Mouse (Mus musculus): ENCODE results near the gene Vsnl1. TPM values are rescaled to one million over a fixed set of nuclear protein-coding genes. Genes with fewer than 3 reads are reported as not detected.

The Vsnl1 gene
- polyA plus RNA-seq (2012; ENCODE audit: low replicate concordance) = not detected in 2 replicates

DNA sequence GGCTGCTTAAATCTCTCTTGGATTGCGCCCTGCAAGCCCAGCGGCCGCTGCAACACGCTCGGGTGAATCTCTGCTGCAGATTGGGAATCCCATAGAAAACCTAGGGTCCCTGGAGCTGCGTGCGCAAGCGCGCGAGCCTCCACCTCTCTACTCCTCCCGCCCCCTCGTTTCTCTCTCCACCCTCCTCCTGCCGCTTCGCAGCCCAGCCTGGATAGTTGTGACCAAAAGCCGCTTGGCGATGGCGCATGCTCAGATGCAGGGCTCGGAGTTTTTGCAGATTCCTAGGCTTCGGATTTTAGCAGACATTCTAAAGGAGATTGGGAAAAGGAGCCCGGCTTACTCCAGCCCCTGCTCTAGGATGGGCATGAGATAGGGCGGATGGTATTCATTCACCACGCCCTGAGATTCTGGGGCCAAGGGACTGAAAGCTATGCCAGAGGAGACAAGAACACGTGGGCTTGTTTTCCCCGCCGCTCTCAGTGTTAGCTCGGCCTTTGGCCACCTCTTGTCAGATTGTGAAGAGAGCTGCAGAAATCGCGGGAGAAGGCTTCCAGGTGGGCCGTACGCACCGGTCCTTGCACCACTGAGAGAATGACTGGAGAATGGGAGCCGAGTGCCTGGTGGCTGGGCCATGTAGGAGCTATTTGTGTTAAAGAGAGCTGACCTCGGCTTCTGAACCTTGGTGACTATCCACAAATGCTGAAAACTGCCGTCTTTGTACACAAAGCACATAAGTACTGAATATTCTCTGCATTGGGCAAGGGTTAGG, at the start of gene Vsnl1:
Gene Vsnl1 (minus strand): TSS at position 117 of the 769 bp plus-strand sequence.

DNA sequence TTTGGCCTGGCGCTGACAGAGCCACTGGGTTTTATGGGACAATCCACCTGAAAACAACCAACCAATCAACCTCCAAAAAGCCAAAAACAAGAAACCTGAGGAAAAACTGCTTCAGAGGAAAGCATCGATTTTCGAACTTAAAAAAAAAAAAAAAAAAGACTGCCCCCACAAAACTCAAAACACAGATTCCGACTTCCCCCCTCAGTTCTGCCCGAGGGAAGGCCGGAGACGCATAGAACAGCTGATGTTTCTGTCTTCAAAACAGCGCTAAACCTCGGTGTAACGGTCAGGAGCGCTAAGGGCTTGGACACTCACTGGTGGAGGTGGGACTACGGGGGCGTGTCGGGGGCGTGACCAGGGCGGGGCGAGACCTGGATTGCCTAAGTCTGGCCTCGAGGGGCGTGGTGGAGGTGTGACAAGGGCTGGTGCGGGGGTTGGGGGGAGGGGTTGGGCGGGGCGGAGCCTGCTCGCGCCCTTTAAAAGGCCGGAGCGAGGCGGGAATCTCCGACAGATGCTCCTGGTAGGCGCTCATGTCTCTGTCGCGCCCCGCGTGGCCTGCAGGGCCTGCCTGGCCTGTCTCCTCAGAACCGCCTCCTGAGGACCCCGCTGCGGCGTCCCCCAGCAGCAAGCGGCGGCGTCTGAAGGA, 19.3 kb upstream of the Vsnl1 start, which contains the start of gene Rad51ap2:
Gene Rad51ap2 (plus strand): TSS at position 531 of the 646 bp plus-strand sequence.

Other genes starting within 250 kb of the Vsnl1 start
- 2.4 and 3.7 TPM in 2 replicates for gene Msgn1, start 227.6 kb downstream of the Vsnl1 start, polyA plus RNA-seq (2012; ENCODE audit: low replicate concordance)
- 0.08 and 1.2 TPM in 2 replicates for gene Gen1, start 170.8 kb downstream of the Vsnl1 start, polyA plus RNA-seq (2012; ENCODE audit: low replicate concordance)
- gene Smc6, start 170.7 kb downstream of the Vsnl1 start, polyA plus RNA-seq (2012; ENCODE audit: low replicate concordance) = 170 and 183 TPM in 2 replicates
- not detected in 2 replicates for gene Rad51ap2, start 19.5 kb upstream of the Vsnl1 start, polyA plus RNA-seq (2012; ENCODE audit: low replicate concordance)

All from hematopoietic multipotent progenitor cell, adult 10-12 weeks (in vitro differentiated cells).